Mouse (Mus musculus) layer of hippocampus, postnatal 36 days (tissue): ENCODE results near the gene Srgap2. TPM values are rescaled to one million over a fixed set of nuclear protein-coding genes. Genes with fewer than 3 reads are reported as not detected.

Source experiments
- DNase-seq, 2 experiments: peaks; one replicate each; pipeline ENCODE4 v3.0.0; 2022
- total RNA-seq, 2 experiments: library from RNA; stranded (reverse); gene quantifications; 2 replicates each; pipeline ENCODE4 v1.2.3; 2021

Srgap2 gene
- total RNA-seq, 2 experiments from 2014 or later: 75.2 to 89.9 TPM

- no peak for DNase-seq
Measured at GRCm38 (mm10) chr1:131417059-131417750, 109.9 kb downstream of the Srgap2 start.

- DNase-seq: no peak
Measured at GRCm38 (mm10) chr1:131403567-131403966, 123.6 kb downstream of the Srgap2 start.

- no peak for DNase-seq
Measured at GRCm38 (mm10) chr1:131400844-131401243, 126.3 kb downstream of the Srgap2 start.

GRCm38 (mm10) chr1:131398181-131398580, 129.0 kb downstream of the Srgap2 start:
- DNase-seq: no peak

GRCm38 (mm10) chr1:131384406-131384805, 142.7 kb downstream of the Srgap2 start:
- DNase-seq: no peak

- no peak for DNase-seq
Measured at GRCm38 (mm10) chr1:131382184-131382583, 145.0 kb downstream of the Srgap2 start.

GRCm38 (mm10) chr1:131380254-131380653, 146.9 kb downstream of the Srgap2 start:
- DNase-seq: no peak

- no peak for DNase-seq
Measured at GRCm38 (mm10) chr1:131378914-131379474, 148.2 kb downstream of the Srgap2 start.

GRCm38 (mm10) chr1:131378081-131378913, 148.9 kb downstream of the Srgap2 start:
- DNase-seq: no peak

GRCm38 (mm10) chr1:131365832-131366231, 161.3 kb downstream of the Srgap2 start:
- DNase-seq: no peak

- DNase-seq: no peak
Measured at GRCm38 (mm10) chr1:131364432-131364831, 162.7 kb downstream of the Srgap2 start.

- no peak for DNase-seq
Measured at GRCm38 (mm10) chr1:131363887-131364286, 163.3 kb downstream of the Srgap2 start.

- DNase-seq: no peak
Measured at GRCm38 (mm10) chr1:131362089-131362488, 165.1 kb downstream of the Srgap2 start.

GRCm38 (mm10) chr1:131360800-131361199, 166.4 kb downstream of the Srgap2 start:
- no peak for DNase-seq

GRCm38 (mm10) chr1:131359609-131360008, 167.5 kb downstream of the Srgap2 start:
- DNase-seq: no peak

- no peak for DNase-seq
Measured at GRCm38 (mm10) chr1:131357213-131357612, 169.9 kb downstream of the Srgap2 start.

GRCm38 (mm10) chr1:131351436-131351835, 175.7 kb downstream of the Srgap2 start:
- peak; percentile 58 to 64 for DNase-seq

- DNase-seq: no peak
Measured at GRCm38 (mm10) chr1:131349993-131350510, 177.1 kb downstream of the Srgap2 start.

- no peak for DNase-seq
Measured at GRCm38 (mm10) chr1:131347708-131348107, 179.4 kb downstream of the Srgap2 start.

- DNase-seq: no peak
Measured at GRCm38 (mm10) chr1:131346916-131347555, 180.1 kb downstream of the Srgap2 start.

- no peak for DNase-seq
Measured at GRCm38 (mm10) chr1:131345422-131346419, 181.4 kb downstream of the Srgap2 start.
